Mouse (Mus musculus) megakaryocyte, embryonic 14.5 days (primary cell): Measurements from ENCODE around the gene Gm26566.

Source experiments
- FLI1 ChIP-seq: IDR thresholded peaks from 2 replicates; pipeline ENCODE4 v1.6.1; 2012; ENCODE audit warnings: low read length, inconsistent platforms, mixed read lengths
- GATA1 ChIP-seq: IDR thresholded peaks from 3 replicates; pipeline ENCODE4 v1.6.1; 2012; ENCODE audit warnings: mixed read lengths, low read length, inconsistent platforms, borderline replicate concordance

- TF ChIP-seq GATA1, result no peak
- TF ChIP-seq FLI1, result no peak
These were observed 7.3 kb upstream of the Gm26566 start for GRCm38 (mm10) chr4:88714281-88714680.
